Mouse (Mus musculus): ENCODE data around the gene Art3. TPM values are rescaled to one million over a fixed set of nuclear protein-coding genes. Genes with fewer than 3 reads are reported as not detected.

Gene Art3
- polyA plus RNA-seq (2015; fragmentation: Nextera tagmentation; extraction: Ambion mirVana) = 49.4 and 65.5 TPM in 2 replicates

DNA sequence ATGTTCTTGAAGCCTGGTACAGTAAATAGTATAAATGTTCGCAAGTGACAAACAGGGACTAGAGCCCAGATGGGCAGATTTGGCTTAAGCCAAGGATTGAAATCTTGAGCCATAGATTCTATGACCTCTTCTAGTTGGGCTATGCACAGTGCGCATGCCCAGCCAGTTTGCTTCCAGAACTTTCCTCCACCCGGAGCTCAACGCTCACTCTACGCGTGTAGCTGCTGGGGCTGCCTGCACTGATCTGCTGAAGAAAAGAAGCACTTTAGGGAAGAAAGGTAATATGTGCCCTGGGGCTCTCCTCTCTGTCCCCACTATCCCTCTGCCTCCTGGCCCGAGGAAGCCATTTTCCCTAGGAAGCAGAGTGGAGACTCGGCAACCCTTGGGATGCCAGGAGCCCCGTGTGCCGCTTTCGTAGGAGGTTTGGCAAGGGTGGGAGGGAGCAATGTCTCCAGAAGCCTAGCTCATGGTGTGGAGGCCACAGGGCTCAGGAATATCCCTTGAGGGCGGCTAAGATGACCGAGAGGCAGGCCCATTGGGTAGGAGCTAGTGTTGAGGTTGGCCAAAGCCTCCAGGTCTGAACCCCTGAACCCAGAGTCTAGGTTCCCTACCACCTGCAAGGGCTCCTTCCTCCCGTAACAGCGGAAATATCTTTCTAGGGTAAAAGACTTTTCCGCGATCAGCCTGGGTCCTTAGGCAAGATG, at the start of gene Art3:
Gene Art3 (plus strand): TSS at position 193 of the 704 bp plus-strand sequence.
- no peak within 1 kb of the TSS for H3K9ac ChIP-seq
- peaks cover 7% of the 10 kb centered on the region for H3K4me1 ChIP-seq (replicated peaks)
- peak within 1 kb of the TSS; percentile 26 for H3K4me3 ChIP-seq
- no peaks in the 10 kb centered on the region for H3K27me3 ChIP-seq
- no peak for ATAC-seq (replicated peaks; ENCODE audit: insufficient number of reproducible peaks, insufficient read depth, low FRiP score, low read depth)
- no peaks in the 10 kb centered on the region for H3K9me3 ChIP-seq (replicated peaks)
- no peaks in the 10 kb centered on the region for H3K36me3 ChIP-seq
- H3K4me2 ChIP-seq = peak within 1 kb of the TSS; percentile 42
- H3K27ac ChIP-seq = peak within 1 kb of the TSS; percentile 61
- WGBS = 77% methylated on average over 17 of the region's 17 CpGs

DNA sequence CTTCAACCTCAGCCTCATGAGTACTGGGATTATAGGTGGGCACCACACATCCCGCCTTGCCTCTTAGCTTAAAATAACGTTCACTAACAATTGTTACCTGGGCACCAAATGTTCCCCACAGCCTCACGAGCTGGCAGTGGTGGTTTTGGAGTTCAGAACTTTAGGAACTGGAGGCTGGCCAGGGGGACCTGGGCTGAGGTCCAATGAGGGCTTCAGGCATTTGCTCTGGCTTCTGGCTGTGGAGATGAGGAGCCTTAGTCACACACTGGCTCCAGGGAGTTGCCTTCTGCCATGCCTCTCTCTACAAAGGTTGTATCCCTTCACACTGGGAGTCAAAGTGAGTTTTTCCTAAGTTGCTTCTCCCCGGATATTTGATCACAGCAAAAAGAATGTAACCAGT, 49.1 kb upstream of the Art3 start:
- H3K27me3 ChIP-seq = no peaks in the 10 kb centered on the region
- H3K4me2 ChIP-seq = no peak overlapping the region
- 44% methylated on average over 4 of the region's 4 CpGs for WGBS
- peaks cover 24% of the 10 kb centered on the region; the same call in 1 of the 2 replicates for H3K36me3 ChIP-seq
- no peak for ATAC-seq (replicated peaks; ENCODE audit: insufficient number of reproducible peaks, insufficient read depth, low FRiP score, low read depth)
- peaks cover 22% of the 10 kb centered on the region for H3K4me1 ChIP-seq (replicated peaks)
- H3K4me3 ChIP-seq = no peak overlapping the region
- H3K9me3 ChIP-seq (replicated peaks) = no peaks in the 10 kb centered on the region
- peak overlapping the region; percentile 21; the same call in 1 of the 2 replicates for H3K27ac ChIP-seq
- H3K9ac ChIP-seq = no peak overlapping the region

DNA sequence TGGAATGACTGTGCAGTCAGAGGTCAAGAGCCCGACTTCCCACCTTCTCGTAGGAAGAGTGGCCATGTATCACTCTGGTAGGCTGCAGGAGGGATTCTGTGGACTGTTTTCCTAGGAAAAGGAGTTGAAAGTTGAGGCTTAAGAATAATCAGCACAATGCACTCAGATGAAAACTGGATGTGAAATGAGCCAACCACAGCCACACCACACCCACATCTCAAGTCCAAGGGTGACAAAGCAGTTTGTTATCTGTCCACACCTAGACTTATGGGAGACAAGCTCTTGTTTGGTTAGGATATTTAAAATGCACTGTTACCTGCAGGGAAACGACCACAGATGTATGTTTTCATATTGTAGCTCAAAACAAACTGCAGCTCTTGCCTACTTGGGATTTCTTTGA, 48.5 kb upstream of the Art3 start:
- Histone ChIP-seq H3K4me2 (no peak overlapping the region), H3K9me3 (replicated peaks) (no peaks in the 10 kb centered on the region), H3K9ac (no peak overlapping the region), H3K27me3 (no peaks in the 10 kb centered on the region), H3K27ac (peak overlapping the region; percentile 21; the same call in 1 of the 2 replicates), H3K36me3 (peaks cover 29% of the 10 kb centered on the region), H3K4me1 (replicated peaks) (peaks cover 21% of the 10 kb centered on the region), H3K4me3 (no peak overlapping the region)
- WGBS = 45% methylated on average over 3 of the region's 3 CpGs
- ATAC-seq (replicated peaks; ENCODE audit: insufficient number of reproducible peaks, insufficient read depth, low FRiP score, low read depth) = no peak

DNA sequence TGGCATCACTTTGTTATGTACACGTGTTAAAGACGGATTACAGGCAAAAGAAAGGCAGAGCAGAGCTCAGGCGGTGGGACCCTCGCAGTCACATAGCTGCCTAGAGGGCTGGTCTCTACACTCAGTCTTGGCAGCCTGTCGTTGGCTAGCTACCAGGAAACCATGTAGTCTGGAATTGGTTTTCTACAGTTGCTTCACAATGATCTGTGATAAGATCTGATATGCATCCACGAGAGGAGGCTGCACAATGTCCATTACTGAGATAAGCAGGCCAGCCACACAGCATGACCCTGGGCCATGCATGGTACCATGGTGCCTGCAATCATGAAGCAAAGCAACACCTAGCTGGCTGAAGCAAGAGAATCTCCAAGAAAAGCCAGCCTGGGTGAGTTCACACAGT, 43.8 kb upstream of the Art3 start:
- Histone ChIP-seq H3K4me3 (no peak overlapping the region), H3K9ac (no peak overlapping the region), H3K36me3 (peaks cover 73% of the 10 kb centered on the region), H3K4me1 (replicated peaks) (peaks cover 7% of the 10 kb centered on the region), H3K4me2 (no peak overlapping the region), H3K9me3 (replicated peaks) (no peaks in the 10 kb centered on the region), H3K27me3 (no peaks in the 10 kb centered on the region), H3K27ac (no peak overlapping the region)
- no peak for ATAC-seq (replicated peaks; ENCODE audit: insufficient number of reproducible peaks, insufficient read depth, low FRiP score, low read depth)
- 73% methylated on average over 6 of the region's 6 CpGs for WGBS

DNA sequence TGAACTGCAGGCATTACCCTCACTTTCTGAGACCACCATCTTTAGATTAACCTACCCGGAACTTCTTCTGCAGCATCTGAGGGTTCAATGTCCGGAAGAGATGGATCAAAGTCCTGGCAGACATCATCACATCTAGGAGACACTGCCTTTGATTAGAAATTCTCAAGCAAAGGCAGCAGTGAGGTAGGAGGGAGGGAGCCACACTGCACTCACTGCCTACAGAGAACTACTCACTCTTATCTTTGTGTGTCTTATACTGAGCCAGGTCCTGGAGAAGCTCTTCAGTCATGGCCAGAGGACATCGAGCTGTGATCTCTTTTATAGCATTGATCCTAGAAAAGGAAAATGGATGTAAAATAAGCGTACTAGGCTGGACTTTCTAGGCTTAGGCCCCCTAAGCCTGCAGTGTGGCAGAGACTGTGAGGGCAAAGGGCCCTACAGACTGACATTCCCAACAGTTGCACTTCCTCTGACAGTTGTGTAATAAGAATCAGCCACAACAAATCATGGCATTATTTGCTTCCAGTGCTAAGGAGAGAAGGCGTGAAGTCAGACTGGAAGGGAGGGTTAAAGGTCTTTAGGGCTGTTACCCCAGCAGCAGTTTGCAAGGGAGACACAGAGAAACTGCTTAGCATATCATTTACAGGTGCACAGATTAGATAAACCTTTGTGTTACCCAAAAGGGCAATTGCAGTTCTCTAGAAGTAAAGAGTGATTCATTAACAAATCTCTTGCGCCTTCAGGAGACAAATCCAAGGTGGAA, 39.8 kb upstream of the Art3 start:
- H3K4me1 ChIP-seq (replicated peaks) = no peaks in the 10 kb centered on the region
- no peaks in the 10 kb centered on the region for H3K27me3 ChIP-seq
- no peak for ATAC-seq (replicated peaks; ENCODE audit: insufficient number of reproducible peaks, insufficient read depth, low FRiP score, low read depth)
- no peak overlapping the region for H3K4me2 ChIP-seq
- 80% methylated on average over 6 of the region's 6 CpGs for WGBS
- H3K9ac ChIP-seq = no peak overlapping the region
- peaks cover 92% of the 10 kb centered on the region for H3K36me3 ChIP-seq
- H3K4me3 ChIP-seq = no peak overlapping the region
- no peak overlapping the region for H3K27ac ChIP-seq
- no peaks in the 10 kb centered on the region for H3K9me3 ChIP-seq (replicated peaks)

DNA sequence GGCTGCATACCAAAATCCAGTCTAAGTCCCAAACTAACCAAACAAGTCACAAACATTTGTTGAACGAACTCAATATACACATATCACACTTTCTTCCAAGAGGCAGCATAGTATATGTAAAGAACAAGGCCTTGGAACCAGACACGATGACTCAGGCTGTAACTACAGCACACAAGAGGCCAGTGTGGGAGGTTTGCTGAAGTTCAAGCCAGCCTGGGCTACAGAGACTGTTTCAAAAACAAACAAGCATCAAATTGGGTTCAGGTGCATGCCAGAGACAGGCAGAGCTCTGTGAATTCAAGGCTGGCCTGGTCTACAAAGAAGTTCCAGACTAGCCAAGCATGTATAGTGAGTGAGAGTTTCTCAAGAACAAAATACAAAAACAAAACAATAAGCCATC, 37.1 kb upstream of the Art3 start:
- Histone ChIP-seq H3K4me2 (no peak overlapping the region), H3K36me3 (peaks cover 89% of the 10 kb centered on the region), H3K9me3 (replicated peaks) (no peaks in the 10 kb centered on the region), H3K4me1 (replicated peaks) (no peaks in the 10 kb centered on the region), H3K9ac (no peak overlapping the region), H3K27ac (no peak overlapping the region), H3K4me3 (no peak overlapping the region), H3K27me3 (no peaks in the 10 kb centered on the region)
- no peak for ATAC-seq (replicated peaks; ENCODE audit: insufficient number of reproducible peaks, insufficient read depth, low FRiP score, low read depth)
- 82% methylated on average over 2 of the region's 2 CpGs for WGBS

DNA sequence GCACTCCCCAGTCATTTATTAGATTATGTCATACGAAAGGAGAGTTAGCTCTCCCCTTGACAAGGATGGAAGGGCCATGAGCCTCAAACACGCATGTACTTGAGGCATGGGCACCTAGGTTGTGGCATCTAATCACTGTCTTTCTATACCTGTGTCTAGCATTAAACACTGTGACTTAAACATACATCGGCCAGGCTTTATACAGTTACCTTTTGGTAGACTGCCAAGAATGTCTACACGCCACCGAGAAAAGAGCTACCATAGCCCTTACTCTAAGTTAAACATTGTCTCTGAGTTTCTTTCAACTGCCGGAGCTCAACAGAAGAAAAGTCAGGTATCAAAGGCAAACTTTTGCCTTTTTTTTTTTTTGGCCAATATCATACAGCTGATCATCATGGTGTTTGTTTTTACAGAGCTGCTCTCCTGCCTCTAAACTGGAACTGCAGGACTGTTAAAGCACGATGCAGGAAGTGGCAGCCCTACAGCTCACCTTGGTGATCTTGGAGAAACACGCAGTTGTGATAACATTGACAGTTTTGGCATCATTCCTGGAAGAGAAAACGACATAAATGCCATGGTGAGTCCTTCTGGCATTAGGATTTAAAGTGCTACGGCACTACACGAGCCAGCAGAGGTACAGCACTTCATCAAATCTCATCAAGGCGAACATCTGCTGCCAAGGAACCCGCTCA, 29.3 kb upstream of the Art3 start:
- WGBS = 64% methylated on average over 13 of the region's 13 CpGs
- Histone ChIP-seq H3K9me3 (replicated peaks) (no peaks in the 10 kb centered on the region), H3K27me3 (no peaks in the 10 kb centered on the region), H3K4me1 (replicated peaks) (no peaks in the 10 kb centered on the region), H3K36me3 (peaks cover 74% of the 10 kb centered on the region), H3K9ac (no peak overlapping the region), H3K27ac (no peak overlapping the region), H3K4me3 (no peak overlapping the region), H3K4me2 (no peak overlapping the region)
- ATAC-seq (replicated peaks; ENCODE audit: insufficient number of reproducible peaks, insufficient read depth, low FRiP score, low read depth) = no peak

DNA sequence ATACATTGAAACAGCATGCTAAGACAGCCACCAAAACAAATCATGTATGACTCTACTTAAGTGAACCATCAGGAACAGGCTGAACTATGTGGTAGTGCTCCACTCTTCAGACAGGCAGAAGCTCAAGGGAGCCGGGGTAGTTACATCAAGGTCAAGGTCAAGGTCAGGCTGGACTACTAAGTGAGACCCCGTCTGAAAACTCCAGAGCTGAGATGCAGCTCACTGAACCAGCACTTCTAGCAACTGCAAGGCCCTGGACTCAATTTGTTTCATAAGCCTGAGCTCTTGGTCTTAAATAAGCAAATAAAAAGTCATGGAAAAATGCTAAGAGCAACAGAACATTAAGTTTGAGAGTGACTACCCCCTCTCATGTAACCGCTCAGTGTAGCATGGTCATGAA, 27.3 kb upstream of the Art3 start:
- H3K27ac ChIP-seq = no peak overlapping the region
- H3K4me1 ChIP-seq (replicated peaks) = peaks cover 11% of the 10 kb centered on the region
- no peak for ATAC-seq (replicated peaks; ENCODE audit: insufficient number of reproducible peaks, insufficient read depth, low FRiP score, low read depth)
- H3K27me3 ChIP-seq = no peaks in the 10 kb centered on the region
- H3K4me3 ChIP-seq = no peak overlapping the region
- WGBS = 72% methylated on average over 3 of the region's 3 CpGs
- H3K9ac ChIP-seq = no peak overlapping the region
- H3K9me3 ChIP-seq (replicated peaks) = no peaks in the 10 kb centered on the region
- no peak overlapping the region for H3K4me2 ChIP-seq
- peaks cover 58% of the 10 kb centered on the region for H3K36me3 ChIP-seq

DNA sequence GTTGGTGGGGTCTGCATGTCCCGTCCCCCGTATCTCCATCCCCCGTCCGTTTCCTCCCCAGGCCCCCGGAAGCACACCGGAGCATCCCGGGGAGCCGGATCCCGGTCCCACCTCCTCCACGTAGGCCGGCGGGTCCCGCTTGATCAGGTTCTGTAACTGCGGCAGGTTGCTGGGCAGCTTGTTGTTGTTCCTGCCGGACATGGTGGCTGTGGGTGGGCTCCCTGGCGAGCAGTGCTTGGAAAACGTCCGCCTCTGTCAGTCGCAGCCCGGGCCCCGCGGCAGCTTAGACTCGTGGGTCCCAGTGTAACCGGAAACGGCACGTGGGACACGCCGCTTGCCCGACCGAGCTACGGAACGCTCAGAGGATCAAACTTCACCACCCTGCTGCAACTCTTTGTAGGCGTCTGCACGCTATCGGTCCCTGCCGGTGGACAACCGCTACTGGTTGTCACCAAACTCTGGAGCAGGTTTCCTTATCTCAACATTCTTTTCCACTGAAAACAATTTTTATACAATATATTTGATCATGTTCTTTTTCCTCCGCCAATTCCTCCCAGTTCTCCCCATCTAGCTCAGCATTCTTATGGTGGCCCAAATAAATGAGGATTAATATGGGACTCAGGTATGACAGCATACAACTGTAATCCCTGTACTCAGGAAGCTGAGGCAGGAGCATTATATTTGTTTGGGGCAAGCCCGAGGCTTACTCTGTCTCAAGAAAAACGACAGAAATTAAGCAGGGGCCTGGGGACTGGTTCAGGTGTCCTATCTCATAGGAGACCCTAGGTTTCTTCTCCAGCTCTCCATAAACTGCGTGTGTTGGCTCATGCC, 21.7 kb upstream of the Art3 start, which contains the start of gene Sdad1:
Gene Sdad1 (minus strand): TSS at position 799 of the 831 bp plus-strand sequence.
- peak; percentile 85 for ATAC-seq (replicated peaks; ENCODE audit: insufficient number of reproducible peaks, insufficient read depth, low FRiP score, low read depth)
- Histone ChIP-seq H3K4me1 (replicated peaks) (peaks cover 19% of the 10 kb centered on the region), H3K27ac (peak within 1 kb of the TSS; percentile 65), H3K27me3 (no peaks in the 10 kb centered on the region), H3K4me3 (peak within 1 kb of the TSS; percentile 87), H3K9me3 (replicated peaks) (no peaks in the 10 kb centered on the region), H3K9ac (peak within 1 kb of the TSS; percentile 79), H3K36me3 (peaks cover 4% of the 10 kb centered on the region; the same call in 1 of the 2 replicates), H3K4me2 (peak within 1 kb of the TSS; percentile 71)
- 2% methylated on average over 41 of the region's 41 CpGs for WGBS

DNA sequence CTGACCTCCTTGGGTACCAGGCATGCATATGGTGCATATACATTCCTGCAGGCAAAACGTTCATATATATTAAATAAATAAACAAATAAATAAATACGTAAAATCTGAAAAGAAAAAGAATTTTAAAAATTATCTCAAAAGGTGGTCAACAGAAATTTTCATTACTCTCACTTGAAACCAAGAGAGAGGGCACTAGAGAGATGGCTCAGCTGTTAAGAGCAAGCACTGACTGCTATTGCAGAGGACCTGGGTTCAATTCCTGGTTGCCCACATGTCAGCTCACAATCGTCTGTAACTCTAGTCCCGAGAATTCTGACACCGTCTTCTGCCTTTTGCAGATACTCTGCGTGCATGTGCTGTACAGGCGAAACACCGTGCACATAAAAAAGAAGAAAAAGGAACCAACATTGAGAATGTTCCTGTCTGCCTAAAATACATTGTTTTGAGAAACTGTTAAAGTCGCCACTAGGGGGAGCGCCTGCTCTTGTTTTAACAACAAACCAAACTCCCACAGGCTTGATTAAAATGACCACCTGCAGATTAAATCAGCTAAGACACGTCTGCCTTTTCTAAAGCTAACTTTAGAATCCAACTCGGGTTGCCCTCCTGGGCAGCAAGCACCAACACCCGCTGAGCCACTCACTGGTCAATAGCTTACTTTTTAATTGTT, 19.4 kb upstream of the Art3 start:
- ATAC-seq (replicated peaks; ENCODE audit: insufficient number of reproducible peaks, insufficient read depth, low FRiP score, low read depth) = no peak
- H3K27ac ChIP-seq = no peak overlapping the region
- H3K9ac ChIP-seq = no peak overlapping the region
- peaks cover 19% of the 10 kb centered on the region for H3K4me1 ChIP-seq (replicated peaks)
- H3K27me3 ChIP-seq = no peaks in the 10 kb centered on the region
- no peak overlapping the region for H3K4me2 ChIP-seq
- WGBS = 13% methylated on average over 13 of the region's 13 CpGs
- H3K36me3 ChIP-seq = no peaks in the 10 kb centered on the region
- H3K4me3 ChIP-seq = no peak overlapping the region
- H3K9me3 ChIP-seq (replicated peaks) = no peaks in the 10 kb centered on the region

Data from heart, embryonic 15.5 days (tissue).